Mouse (Mus musculus) liver, embryonic 14.5 days (tissue): ENCODE measurements at regions not wholly inside any gene's neighbourhood (a gene's known extent, or its start where the extent isn't known, plus 50 kb on each side); places are given as distances from the start of the nearest gene placed in this dataset.

Source experiments
- CTCF ChIP-seq: IDR thresholded peaks from 2 replicates; pipeline ENCODE4 v1.5.1; 2016; ENCODE audit warnings: antibody characterized with exemption, low read depth, control low read depth
- EP300 ChIP-seq: IDR thresholded peaks from 2 replicates; pipeline ENCODE4 v1.6.1; 2016; ENCODE audit warnings: antibody characterized with exemption, low read depth

GRCm38 (mm10) chr5:29132261-29132660 is 63.5 kb upstream of the Rnf32 start:
- TF ChIP-seq EP300: no peak
- TF ChIP-seq CTCF: no peak
